Mouse (Mus musculus) liver, embryonic 18 days (tissue): ENCODE measurements around the gene Slc5a10. TPM values are rescaled to one million over a fixed set of nuclear protein-coding genes. Genes with fewer than 3 reads are reported as not detected.

Experiments
- polyA plus RNA-seq: library from polyadenylated mRNA; depleted of rRNA; stranded (reverse); fragments of >200 nt; gene quantifications from 2 replicates; pipeline ENCODE4 v1.2.3, GENCODE M21; 2012; rRNA removed

The Slc5a10 gene
- not detected in 2 replicates for polyA plus RNA-seq

DNA sequence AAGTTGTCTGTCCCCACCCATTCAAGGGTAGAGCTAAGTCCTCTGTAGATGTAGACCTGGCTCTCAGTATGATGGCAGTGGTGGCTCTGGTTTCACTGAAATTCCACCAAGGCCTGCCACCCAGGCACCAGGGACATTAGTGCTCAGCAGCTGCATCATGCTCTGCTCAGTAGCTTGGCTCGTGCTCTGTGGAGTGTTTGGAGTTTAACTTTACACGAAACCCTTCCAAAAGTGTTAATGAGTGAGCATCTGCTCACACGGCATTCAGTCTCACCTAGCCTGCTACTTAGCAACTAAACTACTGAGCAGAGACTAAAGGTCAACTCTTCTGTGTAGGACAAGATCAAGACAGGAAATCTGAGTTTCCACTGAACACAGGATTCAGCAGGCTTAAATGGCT, at the start of gene Slc5a10:
Gene Slc5a10 (minus strand): TSS at position 191 of the 400 bp plus-strand sequence.

DNA sequence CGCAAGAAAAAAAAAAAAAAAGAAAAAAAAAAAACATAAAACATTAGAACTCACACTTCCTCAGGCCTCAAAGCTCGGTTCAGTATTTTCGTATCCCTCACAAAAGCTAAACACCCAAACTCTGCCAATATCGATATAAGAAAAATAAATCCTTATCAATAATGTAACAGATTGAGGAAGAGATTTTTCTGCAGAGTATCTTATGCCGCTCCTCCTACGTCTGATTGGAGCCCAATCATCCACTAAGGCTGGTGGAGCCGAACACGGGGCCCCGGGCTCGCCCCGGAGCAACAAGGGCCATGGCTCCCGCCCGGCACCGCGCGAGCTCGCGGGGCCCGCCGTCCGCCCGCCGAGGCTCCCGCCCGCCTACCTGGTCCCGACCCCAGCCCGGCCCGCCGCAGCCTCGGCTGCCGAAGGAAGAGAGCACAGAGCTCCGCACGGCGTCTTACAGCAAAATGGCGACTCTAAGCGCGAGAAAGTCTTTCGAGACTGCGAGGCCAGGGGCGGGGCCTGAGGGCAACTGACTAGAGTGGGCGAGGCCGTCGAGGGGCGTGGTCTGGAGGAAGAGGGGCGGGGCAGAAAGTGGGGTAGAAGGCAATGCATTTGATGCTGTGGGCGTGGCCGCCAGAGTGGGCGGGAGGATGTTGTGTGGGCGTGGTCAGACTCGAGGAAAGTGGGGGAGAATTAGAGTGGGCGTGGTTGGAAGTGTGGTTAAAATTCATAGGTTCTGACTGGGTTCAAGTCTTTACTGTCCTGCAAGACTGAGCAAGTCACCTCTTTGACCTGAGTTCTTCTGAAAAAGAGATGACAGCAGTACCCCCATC, 41.2 kb upstream of the Slc5a10 start, which contains the start of gene Prpsap2:
Gene Prpsap2 (minus strand): TSS at position 505 of the 824 bp plus-strand sequence.

DNA sequence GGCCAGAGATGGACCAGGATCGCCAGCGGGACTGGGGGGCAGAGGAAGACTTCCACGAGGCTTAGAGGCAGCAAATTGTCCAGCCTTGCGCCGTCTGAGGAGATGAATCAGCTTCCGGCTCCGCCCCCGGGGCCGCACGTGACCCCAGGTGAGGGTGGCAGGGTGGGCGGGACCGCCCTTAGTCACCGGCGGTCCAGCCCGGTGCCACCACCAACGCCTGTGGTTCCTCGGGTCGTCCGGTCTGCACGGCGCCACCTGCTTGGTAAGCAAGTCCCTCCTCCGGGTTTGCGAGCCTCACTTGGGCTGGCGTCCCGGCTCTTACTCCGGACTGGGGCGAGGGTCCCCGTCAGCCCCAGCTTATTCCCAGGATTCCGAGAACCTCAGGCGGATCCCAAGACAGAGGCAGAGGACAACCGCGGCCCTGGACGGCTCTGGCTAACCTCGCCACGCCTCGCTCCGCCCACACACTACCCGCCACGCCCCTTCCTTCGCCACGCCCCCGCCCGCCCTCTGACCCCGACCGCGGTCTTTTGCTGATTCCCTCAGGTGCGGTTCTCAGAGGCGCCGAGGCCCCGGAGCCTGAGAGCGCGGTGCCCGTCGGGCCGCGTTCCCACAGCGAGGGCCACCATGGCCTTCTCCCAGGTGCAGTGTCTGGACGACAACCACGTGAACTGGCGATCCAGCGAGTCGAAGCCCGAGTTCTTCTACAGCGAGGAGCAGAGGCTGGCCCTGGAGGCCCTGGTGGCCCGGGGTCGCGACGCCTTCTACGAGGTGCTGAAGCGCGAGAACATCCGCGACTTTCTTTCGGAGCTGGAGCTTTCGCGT, 36.5 kb downstream of the Slc5a10 start, which contains the start of gene Fam83g:
Gene Fam83g (plus strand): TSS at position 185 of the 825 bp plus-strand sequence.

DNA sequence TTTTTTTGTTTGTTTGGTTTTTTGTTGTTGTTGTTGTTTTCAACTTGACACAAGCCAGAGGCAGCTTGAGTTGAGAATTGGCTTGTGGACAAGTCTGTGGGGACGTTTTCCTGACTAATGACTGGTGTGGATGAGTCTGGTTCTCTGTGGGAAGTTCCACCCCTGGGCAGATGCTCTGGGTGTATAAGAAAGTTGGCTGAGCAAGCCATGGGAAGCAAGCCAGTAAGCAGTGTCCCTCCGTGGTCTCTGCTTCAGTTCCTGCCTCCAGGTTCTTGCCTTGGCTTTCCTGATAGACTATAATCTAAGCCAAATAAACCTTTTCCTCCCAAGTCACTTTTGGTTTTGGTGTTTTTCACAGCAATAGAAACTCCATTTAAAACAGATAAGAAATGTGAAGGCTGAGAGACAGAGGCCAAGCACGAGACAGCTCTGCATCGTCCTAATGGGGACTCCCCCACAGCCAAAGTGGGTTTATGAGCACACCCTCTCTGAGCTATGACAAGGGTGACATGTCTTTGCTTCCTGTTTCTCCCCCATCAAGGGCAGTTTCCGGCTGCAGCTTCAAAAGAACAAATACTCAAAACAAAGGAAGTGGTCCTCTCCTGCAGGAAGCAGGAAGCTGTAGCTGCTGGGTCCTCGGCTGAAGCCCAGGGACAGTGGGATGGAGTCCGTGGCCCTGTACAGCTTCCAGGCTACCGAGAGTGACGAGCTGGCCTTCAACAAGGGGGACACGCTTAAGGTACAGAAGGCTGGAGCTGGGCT, 67.8 kb downstream of the Slc5a10 start, which contains the start of gene Grap:
Gene Grap (plus strand): TSS at position 580 of the 762 bp plus-strand sequence.

Other genes with a start within 250 kb of the Slc5a10 start
- gene Mfap4, start 235.4 kb downstream of the Slc5a10 start, polyA plus RNA-seq: 12.1 and 12.7 TPM in 2 replicates
- gene Mapk7, start 226.4 kb downstream of the Slc5a10 start, polyA plus RNA-seq: 6.5 and 8.6 TPM in 2 replicates
- 2.2 and 2.8 TPM in 2 replicates for gene B9d1, start 215.7 kb downstream of the Slc5a10 start, polyA plus RNA-seq
- 2.7 TPM in 2 replicates for gene Epn2, start 141.1 kb downstream of the Slc5a10 start, polyA plus RNA-seq
- 3.6 and 4.2 TPM in 2 replicates for gene Grap, start 67.6 kb downstream of the Slc5a10 start, polyA plus RNA-seq
- 2.1 and 2.6 TPM in 2 replicates for gene Fam83g, start 36.7 kb downstream of the Slc5a10 start, polyA plus RNA-seq
- gene Prpsap2, start 41.3 kb upstream of the Slc5a10 start, polyA plus RNA-seq: 6.6 and 8.3 TPM in 2 replicates
- gene Ulk2, start 134.2 kb upstream of the Slc5a10 start, polyA plus RNA-seq: 7.2 and 8.4 TPM in 2 replicates
- gene Akap10, start 209.4 kb upstream of the Slc5a10 start, polyA plus RNA-seq: 5.6 and 6.6 TPM in 2 replicates
- 15.7 and 17.2 TPM in 2 replicates for gene Specc1, start 235.9 kb upstream of the Slc5a10 start, polyA plus RNA-seq